Mouse (Mus musculus): ENCODE data around the gene Mrgpra2b.
"Not testable (repeated sequence)": the region's sequence is repeated elsewhere in the genome, so short reads cannot be mapped to it uniquely, and the experiment has no call there.

DNA sequence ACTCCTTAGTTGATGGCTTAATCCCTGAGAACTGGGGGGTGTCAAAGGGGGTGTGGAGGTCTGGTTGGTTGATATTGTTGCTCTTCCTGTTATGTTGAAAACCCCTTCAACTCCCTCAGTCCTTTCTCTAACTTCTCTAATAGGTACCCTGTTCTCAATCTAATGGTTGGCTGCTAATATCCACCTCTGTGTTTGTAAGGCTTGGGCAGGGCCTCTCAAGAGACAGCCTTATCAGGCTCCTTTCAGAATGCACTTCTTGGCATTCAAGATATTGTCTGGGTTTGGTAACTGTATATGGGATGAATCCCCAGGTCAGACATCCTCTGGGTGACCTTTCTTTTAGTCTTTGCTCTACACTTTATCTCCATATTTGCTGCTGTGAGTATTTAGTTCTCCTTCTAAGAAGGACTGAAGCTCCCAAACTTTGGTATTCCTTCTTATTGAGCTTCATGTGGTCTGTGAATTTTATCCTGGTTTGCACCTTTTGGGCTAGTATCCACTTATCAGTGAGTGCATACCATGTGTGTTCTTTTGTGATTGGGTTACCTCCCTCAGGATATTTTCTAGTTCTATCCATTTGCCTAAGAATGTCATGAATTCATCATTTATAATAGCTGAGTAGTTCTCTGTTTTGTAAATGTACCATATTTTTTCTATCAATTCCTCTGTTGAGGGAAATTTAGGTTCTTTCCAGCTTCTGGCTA is 63.2 kb downstream of the Mrgpra2b start:
- not testable (repeated sequence) for TF ChIP-seq USF1 (IDR thresholded peaks at IDR 0.05; ENCODE audit: low read depth); CEBPB (IDR thresholded peaks at IDR 0.05; ENCODE audit: insufficient read depth, poor library complexity, severe bottlenecking); REST (IDR thresholded peaks at IDR 0.05; ENCODE audit: insufficient read depth, insufficient read length); POLR2A (IDR thresholded peaks at IDR 0.05; ENCODE audit: insufficient read length, low read depth); SRF (IDR thresholded peaks at IDR 0.05; ENCODE audit: control insufficient read depth, insufficient read length, low read depth); TCF3 (IDR thresholded peaks at IDR 0.05; ENCODE audit: insufficient read length, low read depth); POLR2AphosphoS2 (IDR thresholded peaks at IDR 0.05; ENCODE audit: insufficient read length, low read depth); MYOD1 (IDR thresholded peaks at IDR 0.05; ENCODE audit: control insufficient read depth in 1 of 3, insufficient read length in 2 of 3, low read depth in 2 of 3); MAX (IDR thresholded peaks at IDR 0.05; ENCODE audit: low read depth); E2F4 (IDR thresholded peaks at IDR 0.05; ENCODE audit: insufficient read depth)
